Mouse (Mus musculus): ENCODE data around the gene Krtap15.

Krtap15 gene

DNA sequence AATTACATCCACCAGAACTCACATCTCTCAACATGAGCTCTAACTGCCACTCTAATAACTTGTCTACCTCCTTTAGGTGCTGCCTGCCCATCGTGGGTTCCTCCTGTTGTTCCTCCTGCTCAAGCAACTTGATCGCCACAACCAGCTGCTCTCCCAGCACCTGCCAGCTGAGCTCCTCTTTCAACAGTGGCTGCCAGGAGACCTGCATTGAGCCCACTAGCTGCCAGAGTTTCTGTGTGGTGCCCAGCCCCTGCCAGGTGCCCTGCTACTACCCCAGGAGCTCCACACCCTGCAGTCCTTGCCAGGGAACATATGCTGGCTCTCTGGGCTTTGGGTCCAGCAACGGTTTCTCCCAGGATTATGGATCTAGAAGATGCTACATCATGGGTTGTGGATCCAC, at the start of gene Krtap15:
Gene Krtap15 (plus strand): TSS at position 150 of the 400 bp plus-strand sequence.
- in situ Hi-C loops (cut with MboI, MseI), result no loop called here

DNA sequence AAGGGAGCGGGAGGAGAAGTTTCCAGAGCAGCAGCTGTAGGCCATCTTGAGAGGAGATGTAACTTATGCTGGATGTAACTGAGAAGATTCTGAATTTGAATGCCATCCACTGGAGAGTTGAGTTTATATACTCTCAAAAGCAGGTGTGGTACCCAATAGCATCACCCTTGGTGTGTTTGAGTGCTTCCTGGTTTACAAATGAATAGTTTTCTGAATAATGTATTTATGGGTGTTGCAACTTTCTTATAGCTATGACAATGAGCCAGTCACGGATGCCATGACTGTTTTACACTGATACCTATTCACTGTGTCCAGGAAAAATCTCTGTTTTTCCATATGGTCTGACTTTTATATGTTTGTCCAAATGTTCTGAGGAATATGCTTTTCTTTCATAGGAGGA, 45.9 kb upstream of the Krtap15 start, which contains the start of gene 2310057N15Rik:
Gene 2310057N15Rik (minus strand): TSS at position 101 of the 400 bp plus-strand sequence.
- in situ Hi-C loops (cut with MboI, MseI), result no loop called here

DNA sequence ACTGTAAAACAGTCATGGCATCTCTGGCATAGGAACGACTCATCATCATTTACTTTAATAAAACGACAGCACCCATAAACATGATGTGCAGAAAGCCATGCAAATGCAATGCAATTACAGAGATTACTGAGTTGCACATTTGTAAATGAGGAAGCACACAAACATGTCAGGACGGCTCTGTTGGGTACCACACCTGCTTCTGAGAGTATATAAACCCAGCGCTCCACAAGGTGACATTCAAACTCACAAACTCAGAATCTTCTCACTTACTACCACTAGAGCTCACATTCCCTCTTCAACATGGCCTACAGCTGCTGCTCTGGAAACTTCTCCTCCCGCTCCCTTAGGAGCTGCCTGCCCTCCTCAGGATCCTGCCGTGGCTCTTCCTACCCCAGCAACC, 42.4 kb upstream of the Krtap15 start, which contains the start of gene Gm5965:
Gene Gm5965 (plus strand): TSS at position 301 of the 400 bp plus-strand sequence.
- in situ Hi-C loops (cut with MboI, MseI), result no loop called here

DNA sequence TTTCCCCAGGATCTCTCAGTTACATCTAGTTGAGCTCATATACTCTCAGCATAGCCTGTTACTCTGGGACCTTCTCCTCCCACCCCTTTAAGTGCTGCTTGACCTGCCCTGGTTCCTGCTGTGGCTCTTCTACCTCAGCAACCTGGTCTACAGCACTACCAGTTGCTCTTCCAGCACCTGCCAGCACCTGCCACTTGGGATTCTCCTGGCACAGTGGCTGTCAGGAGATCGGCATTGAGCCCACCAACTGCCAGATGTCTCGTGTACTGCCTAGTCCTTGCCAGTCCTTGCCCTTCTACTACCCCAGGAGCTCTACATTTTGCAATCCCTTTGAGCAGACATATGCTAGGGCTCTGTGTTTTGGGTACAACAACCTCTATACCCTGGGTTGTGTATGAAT, 33.2 kb upstream of the Krtap15 start:
- in situ Hi-C loops (cut with MboI, MseI), result no loop called here

DNA sequence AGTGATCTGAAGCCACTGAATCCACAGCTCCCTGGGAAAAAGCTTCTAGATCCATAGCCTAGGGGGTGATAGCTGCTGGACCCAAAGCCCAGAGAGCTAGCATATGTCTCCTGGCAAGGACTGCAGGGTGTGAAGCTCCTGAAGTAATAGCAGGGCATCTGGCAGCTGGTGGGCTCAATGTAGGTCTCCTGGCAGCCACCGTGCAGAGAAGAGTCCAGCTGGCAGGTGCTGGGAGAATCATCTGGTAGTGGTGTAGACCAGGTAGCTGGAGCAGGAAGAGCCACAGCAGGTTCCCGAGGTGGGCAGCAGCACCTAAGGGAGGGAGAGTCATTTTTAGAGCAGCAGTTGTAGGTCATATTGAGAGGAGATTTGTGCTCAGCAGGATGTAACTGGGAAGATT, 8.2 kb upstream of the Krtap15 start, which contains the start of gene Gm20741:
Gene Gm20741 (minus strand): TSS at position 394 of the 400 bp plus-strand sequence.
- in situ Hi-C loops (cut with MboI, MseI), result no loop called here

DNA sequence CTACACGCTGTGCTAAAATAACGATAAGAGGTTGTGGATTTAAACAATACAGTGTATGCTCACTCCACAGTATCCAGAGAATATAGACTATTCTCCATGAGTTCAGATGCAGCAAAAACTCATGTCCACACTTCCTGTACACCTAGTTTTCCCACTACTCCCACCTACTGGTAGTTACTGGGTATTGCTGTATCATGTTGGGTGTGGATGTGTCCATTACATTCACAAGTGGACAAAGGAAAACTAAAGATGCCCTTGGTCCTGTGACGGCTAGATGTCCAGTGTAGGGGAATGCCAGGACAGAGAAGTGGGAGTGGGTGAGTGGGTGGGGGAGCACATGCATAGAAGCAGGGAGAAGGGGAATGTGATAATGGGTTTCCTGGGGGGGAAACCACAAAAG, 3.7 kb downstream of the Krtap15 start:
- in situ Hi-C loops (cut with MboI, MseI), result no loop called here

DNA sequence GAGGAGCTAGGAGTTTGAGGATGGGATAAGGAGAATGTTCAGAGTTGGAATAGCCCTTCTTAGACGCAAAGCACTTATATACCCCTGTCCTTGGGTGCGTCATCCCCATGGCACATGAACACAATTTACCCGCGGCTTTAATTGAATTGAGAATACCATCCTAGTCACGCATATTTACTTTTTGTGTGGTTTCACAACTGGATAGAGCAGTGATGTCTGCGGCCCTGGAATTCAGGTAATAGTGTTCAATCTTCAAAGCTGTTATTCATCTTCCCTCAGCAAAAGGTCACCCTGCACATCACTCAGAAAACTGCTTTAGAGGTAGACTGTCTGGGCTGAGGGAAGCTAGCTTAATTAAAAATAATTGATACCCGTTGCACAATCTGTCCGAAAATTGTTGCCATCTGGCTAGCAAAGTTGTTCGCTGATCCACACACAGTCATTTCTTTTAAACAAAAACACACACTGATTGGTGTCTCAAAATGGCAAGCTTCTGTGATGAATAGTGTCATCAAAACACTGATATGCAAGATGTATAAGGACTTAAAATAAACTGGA, 6.2 kb downstream of the Krtap15 start, which contains the start of gene Krtap14:
Gene Krtap14 (minus strand): TSS at position 51 of the 558 bp plus-strand sequence.
- in situ Hi-C loops (cut with MboI, MseI), result loop anchor here in 1 of 2 experiments (25.0 kb wide), 1 partner anchor 1289 kb away; no protein-coding TSS in a partner anchor

DNA sequence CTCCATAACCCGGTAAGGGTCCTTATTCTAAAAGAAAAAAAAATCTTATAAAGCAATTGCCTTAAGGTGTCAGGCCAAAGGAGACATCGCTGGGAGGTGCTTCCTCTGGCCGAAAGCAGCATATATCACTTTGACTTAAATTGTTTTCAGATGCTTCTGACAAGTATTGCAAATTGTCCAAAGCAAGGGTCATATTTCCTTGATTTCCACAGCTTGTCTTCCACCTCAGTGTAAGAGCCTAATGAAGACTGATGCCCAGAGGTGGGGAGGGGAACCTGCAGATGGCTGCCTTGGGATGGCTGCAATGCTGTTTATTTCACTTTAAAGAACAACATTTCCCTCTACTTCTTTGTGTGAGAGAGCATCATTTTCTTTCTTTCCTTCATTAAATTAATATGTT, 7.0 kb downstream of the Krtap15 start:
- in situ Hi-C loops (cut with MboI, MseI), result loop anchor here in 1 of 2 experiments (25.0 kb wide), 1 partner anchor 1290 kb away; no protein-coding TSS in a partner anchor

DNA sequence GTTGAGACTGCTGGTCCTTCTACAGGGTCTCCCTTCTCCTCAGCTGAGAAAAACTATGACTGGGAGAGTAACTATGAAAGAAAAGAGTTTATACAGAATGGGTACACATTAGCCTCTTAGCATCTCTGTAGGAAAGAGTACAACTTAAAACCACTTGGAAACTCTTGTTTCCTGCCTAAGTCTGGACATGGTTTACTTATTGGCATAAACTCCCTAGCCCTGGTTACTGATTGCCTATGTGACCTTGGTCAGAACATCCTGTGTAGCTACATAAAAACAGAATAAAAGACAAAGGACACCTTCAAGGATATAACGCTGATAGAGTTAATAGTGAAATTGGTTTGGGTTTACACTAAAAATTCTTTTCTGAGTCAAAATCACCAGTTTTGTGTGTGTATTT, 27.3 kb downstream of the Krtap15 start:
- in situ Hi-C loops (cut with MboI, MseI), result loop anchor here in 1 of 2 experiments (25.0 kb wide), 1 partner anchor 1310 kb away; no protein-coding TSS in a partner anchor

DNA sequence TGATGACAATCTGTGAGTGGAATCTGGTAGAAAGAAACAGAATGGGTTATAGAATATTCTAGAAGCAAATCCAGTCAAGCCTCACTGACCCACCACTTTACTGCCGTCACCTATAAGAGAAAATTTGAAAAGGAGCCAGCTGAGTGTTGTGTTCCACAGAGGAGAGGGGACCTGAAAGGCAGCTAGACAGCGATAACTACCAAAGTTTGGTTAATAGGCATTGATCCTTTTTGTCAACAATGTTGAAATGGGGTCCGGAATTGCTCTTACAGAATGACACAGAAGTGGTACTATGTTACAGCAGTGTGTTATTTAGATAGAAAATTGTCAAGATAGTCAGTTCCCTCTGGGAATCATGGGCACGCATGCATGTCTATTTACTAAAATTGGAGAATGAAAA, 28.5 kb downstream of the Krtap15 start:
- in situ Hi-C loops (cut with MboI, MseI), result loop anchor here in 1 of 2 experiments (25.0 kb wide), 1 partner anchor 1311 kb away; no protein-coding TSS in a partner anchor

DNA sequence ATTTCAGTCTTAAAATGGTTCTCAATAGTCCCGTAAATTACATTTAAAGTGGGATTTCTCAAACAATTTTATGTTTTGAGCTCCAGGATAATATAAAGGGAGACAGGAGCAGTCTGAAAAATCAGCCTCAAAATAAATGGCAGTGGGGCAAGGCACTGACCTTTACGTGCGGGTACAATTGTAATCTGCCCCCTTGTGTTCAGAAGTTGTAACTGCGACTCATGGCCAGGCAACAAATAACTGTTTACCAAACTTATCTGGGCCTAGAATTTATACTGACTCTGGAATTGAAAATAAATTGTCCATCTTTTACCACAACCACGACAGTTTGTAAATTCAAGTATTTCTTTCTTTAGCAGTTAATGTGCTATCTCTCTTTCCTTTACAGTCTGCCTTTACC, 31.4 kb downstream of the Krtap15 start:
- in situ Hi-C loops (cut with MboI, MseI), result no loop called here

DNA sequence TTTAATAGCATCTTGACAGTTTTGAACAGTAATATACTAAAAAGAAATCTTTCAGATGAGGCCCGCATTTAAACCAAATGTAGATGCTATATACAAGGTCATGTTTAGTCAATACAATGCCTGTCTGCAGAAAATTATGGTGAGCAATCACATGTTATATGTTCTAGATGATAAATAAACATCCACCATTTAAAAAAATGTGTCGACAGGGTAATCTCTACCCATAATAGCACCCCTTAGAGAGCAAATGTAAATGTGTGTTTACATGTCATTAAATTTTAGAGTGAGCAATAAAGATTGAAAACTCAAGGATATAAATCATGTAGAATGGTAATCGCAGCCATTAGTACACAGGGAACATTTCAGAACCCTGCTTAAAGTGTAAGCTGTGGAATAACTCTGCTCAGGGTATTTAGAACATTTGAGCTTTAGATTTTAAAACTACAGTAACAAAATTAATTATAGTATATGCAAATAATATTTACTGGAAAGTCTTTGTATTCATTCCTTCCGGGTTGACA, 44.9 kb downstream of the Krtap15 start:
- in situ Hi-C loops (cut with MboI, MseI), result no loop called here

DNA sequence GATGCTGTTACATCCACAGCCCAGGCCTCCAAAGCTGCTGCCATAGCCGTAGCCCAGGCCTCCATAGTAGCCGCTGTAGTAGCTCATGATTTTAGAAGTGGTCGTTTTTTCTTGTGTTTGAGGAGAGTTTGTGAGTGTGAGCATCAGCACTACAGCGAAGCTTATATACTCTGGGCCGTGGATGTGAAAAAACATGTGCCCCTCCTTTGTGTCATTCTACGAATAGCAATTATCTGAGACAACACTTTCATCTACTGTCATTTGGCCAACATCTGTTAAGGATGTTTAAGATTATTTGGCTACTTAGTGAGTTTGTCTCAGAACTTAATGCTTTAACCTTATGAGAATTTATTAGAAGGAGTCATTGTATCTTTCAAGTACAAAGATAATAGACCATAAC, 49.3 kb downstream of the Krtap15 start, which contains the start of gene Krtap19-1:
Gene Krtap19-1 (minus strand): TSS at position 101 of the 400 bp plus-strand sequence.
- in situ Hi-C loops (cut with MboI, MseI), result no loop called here

DNA sequence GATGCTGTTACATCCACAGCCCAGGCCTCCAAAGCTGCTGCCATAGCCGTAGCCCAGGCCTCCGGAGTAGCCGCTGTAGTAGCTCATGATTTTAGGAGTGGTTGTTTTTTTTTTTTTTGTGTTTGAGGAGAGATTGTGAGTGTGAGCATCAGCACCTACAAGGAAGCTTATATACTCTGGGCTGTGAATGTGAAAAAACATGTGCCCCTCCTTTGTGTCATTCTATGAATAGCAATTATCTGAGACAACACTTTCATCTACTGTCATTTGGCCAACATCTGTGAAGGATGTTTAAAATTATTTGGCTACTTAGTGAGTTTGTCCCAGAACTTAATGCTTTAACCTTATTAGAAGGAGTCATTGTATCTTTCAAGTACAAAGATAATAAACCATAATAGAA, 54.2 kb downstream of the Krtap15 start, which contains the start of gene Krtap19-2:
Gene Krtap19-2 (minus strand): TSS at position 101 of the 400 bp plus-strand sequence.
- in situ Hi-C loops (cut with MboI, MseI), result no loop called here

DNA sequence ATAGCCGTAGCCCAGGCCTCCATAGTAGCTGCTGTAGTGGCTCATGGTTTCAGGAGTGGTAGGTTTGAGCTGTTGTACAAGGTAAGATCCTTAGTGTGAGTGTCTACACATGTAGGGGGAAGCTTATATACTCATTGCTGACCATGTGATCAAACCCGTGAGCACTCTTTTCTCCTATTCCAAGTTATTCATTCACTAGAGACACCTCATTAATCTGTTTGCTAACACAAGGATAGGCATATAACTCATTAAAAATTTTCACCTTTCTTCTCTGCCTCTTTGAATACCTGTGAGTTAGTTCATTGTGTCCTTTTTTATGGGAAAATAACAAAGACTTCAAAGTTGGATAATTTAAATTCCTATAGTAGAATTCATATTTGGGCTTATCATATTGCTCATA, 57.9 kb downstream of the Krtap15 start, which contains the start of gene Krtap19-3:
Gene Krtap19-3 (minus strand): TSS at position 101 of the 400 bp plus-strand sequence.
- in situ Hi-C loops (cut with MboI, MseI), result no loop called here

Measured in T-helper 17 cell (primary cell).